In the genomic region with DNA sequence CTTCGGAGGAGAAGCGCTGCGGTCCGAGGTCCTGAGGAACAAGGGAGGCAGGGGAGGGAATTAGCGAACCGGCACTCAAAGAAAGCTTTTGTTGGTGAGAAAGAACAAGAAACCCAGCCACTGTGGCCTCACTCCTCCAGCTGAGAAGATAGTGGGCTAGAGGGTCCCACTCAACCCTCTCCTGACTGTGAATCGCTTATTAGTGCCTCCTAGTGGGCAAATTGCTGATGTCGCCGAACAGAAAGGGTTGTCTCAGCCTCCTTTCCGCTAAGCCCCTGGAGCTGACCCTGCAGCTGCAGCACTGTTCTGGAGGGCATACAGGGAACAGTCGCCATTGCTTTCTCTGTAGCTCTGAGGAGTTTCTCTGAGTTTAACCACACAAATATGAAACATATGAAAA, we compare ENCODE assay signal across 8 mouse cellular contexts. TPM values are rescaled to one million over a fixed set of nuclear protein-coding genes. Genes with fewer than 3 reads are reported as not detected.
DNase-seq lines count a peak whose midpoint lies in the region; TF ChIP-seq lines count a peak whose summit lies in the region.

No protein-coding gene starts in this region.

- no peaks in the 10 kb centered on the region for H3K27me3 ChIP-seq in cerebellum, adult 2 months (ENCODE audit: control insufficient read depth, insufficient read depth, low read length)
- H3K27me3 ChIP-seq in kidney, adult 2 months (replicated peaks; ENCODE audit: control insufficient read depth, insufficient read depth, low read length) = no peaks in the 10 kb centered on the region
- H3K27me3 ChIP-seq in small intestine, adult 2 months (ENCODE audit: control insufficient read depth, insufficient read depth, low read length) = no peaks in the 10 kb centered on the region

- no peak for DNase-seq in cerebellum, adult 2 months
- DNase-seq in cerebellum, adult 8-10 months = no peak
- DNase-seq in brain, adult 2 months (ENCODE audit: low read depth, low spot score) = peak; percentile 26
- peak; percentile 46 for DNase-seq in forelimb bud, embryonic 11.5 days (ENCODE audit: low read depth, low spot score)
- DNase-seq in kidney, adult 2 months = peak; percentile 46
- DNase-seq in lung, postnatal 10 days = peak; percentile 71
- no peak for DNase-seq in urinary bladder, postnatal 4 days (ENCODE audit: low spot score in 2 of 2)

- H3K4me3 ChIP-seq in cerebellum, adult 2 months (replicated peaks; ENCODE audit: insufficient read depth, low read depth, low read length) = peak overlapping the region; percentile 38
- peak overlapping the region; percentile 39 for H3K4me3 ChIP-seq in kidney, adult 2 months (ENCODE audit: insufficient read depth, low read depth, low read length)
- peak overlapping the region; percentile 56 for H3K4me3 ChIP-seq in small intestine, adult 2 months (ENCODE audit: low read depth, low read length)

- H3K36me3 ChIP-seq in kidney, adult 2 months (ENCODE audit: control insufficient read depth, insufficient read depth, low read length) = no peaks in the 10 kb centered on the region
- H3K36me3 ChIP-seq in small intestine, adult 2 months (ENCODE audit: control insufficient read depth, insufficient read depth, low read length) = no peaks in the 10 kb centered on the region

- WGBS in cerebellum, adult 2 months = 42% methylated on average over 11 of the region's 11 CpGs
- WGBS in kidney, adult 2 months = 33% methylated on average over 11 of the region's 11 CpGs
- WGBS in small intestine, adult 2 months = 36% methylated on average over 11 of the region's 11 CpGs

- TF ChIP-seq POLR2A in cerebellum, adult 2 months (IDR thresholded peaks at IDR 0.05; ENCODE audit: borderline replicate concordance, insufficient read depth, low read length) = no peak
- no peak for TF ChIP-seq POLR2A in kidney, adult 2 months (IDR thresholded peaks at IDR 0.05; ENCODE audit: low read depth, low read length)
- TF ChIP-seq POLR2A in small intestine, adult 2 months (IDR thresholded peaks at IDR 0.05; ENCODE audit: low read depth, low read length) = no peak

- H3K4me1 ChIP-seq in cerebellum, adult 2 months (ENCODE audit: control insufficient read depth, insufficient read depth, low read length) = no peaks in the 10 kb centered on the region
- peaks cover 8% of the 10 kb centered on the region for H3K4me1 ChIP-seq in kidney, adult 2 months (ENCODE audit: control insufficient read depth, insufficient read depth, low read length)
- H3K4me1 ChIP-seq in small intestine, adult 2 months (ENCODE audit: control insufficient read depth, insufficient read depth, insufficient read length, low read length) = peaks cover 8% of the 10 kb centered on the region; the same call in 1 of the 2 replicates

- no peak overlapping the region for H3K27ac ChIP-seq in cerebellum, adult 2 months (ENCODE audit: insufficient read depth, low read length)
- no peak overlapping the region for H3K27ac ChIP-seq in kidney, adult 2 months (ENCODE audit: insufficient read depth, low read depth, low read length)
- 0 out of 2 replicates have a peak overlapping the region, but pooled peaks have one; percentile 1 for H3K27ac ChIP-seq in small intestine, adult 2 months (ENCODE audit: insufficient read depth, low read depth, low read length)

- peak; percentile 24; the same call in 1 of the 2 replicates for TF ChIP-seq CTCF in cerebellum, adult 2 months (IDR thresholded peaks at IDR 0.05; ENCODE audit: borderline replicate concordance, insufficient read depth, low read depth, low read length)
- TF ChIP-seq CTCF in kidney, adult 2 months (conservative IDR thresholded peaks at IDR 0.05; ENCODE audit: insufficient read depth, insufficient read length, low read depth, low read length) = peak; percentile 56
- TF ChIP-seq CTCF in small intestine, adult 2 months (IDR thresholded peaks at IDR 0.05; ENCODE audit: extremely low read depth, insufficient read length, insufficient replicate concordance, low read depth, low read length) = peak; percentile 67; the same call in 1 of the 2 replicates

RNA-seq across cellular contexts. Expression of gene Ric1, which starts 21.0 kb away (rescaled TPM):
- 28.0 and 30.8 TPM in 2 replicates for polyA plus RNA-seq in cerebellum, adult 2 months (2012; rRNA removed)
- polyA plus RNA-seq in kidney, adult 2 months (2012; rRNA removed) = 8.9 and 10.4 TPM in 2 replicates
- 4.1 and 6.7 TPM in 2 replicates for polyA plus RNA-seq in small intestine, adult 2 months (2012; rRNA removed)

Comparison
In these comparisons a context has a peak if more than half of its experiments do, and no peak if none do; other contexts are left out.
1. DNase-seq: peak in brain, adult 2 months (single experiment), forelimb bud, embryonic 11.5 days (single experiment), kidney, adult 2 months (single experiment) and lung, postnatal 10 days (single experiment); none in cerebellum, adult 2 months (0 of 2), cerebellum, adult 8-10 months (single experiment) and urinary bladder, postnatal 4 days (0 of 2).
2. Peak in every context shown above with its lines, with median percentiles within 50 percentile points of each other: H3K4me3 ChIP-seq and CTCF ChIP-seq.